In genomic region chr2:119662220-119663182, GRCm38 (mm10) we compare ENCODE assay signal across 8 mouse cellular contexts. TPM values are rescaled to one million over a fixed set of nuclear protein-coding genes. Genes with fewer than 3 reads are reported as not detected.
DNase-seq lines count a peak whose midpoint lies in the region; ATAC-seq and TF ChIP-seq lines count a peak whose summit lies in the region.

Ndufaf1 (minus strand) TSS chr2:119662827.

- WGBS in hindbrain, embryonic 14.5 days: 2% methylated on average over 44 of the region's 44 CpGs

- no peak for ATAC-seq in Patski
- peak; percentile 79 for ATAC-seq in hindbrain, embryonic 14.5 days (ENCODE audit: low FRiP score)

- no peaks in the 10 kb centered on the region for H3K9me3 ChIP-seq in hindbrain, embryonic 14.5 days (ENCODE audit: control insufficient read depth, low read length)

- peaks cover 10% of the 10 kb centered on the region for H3K4me1 ChIP-seq in hindbrain, embryonic 14.5 days (replicated peaks; ENCODE audit: control insufficient read depth, insufficient read depth, low read length)

- peak; percentile 37 for DNase-seq in Patski (ENCODE audit: low read depth, low spot score)
- peak; percentile 87 to 89 for DNase-seq in cerebellum, postnatal 14 days
- peak; percentile 69 for DNase-seq in frontal cortex, postnatal 14 days (ENCODE audit: low spot score in 2 of 2)
- peak; percentile 79 for DNase-seq in hindbrain, embryonic 14.5 days (ENCODE audit: low spot score)
- peak; percentile 76 to 83 for DNase-seq in layer of hippocampus, postnatal 36 days
- DNase-seq in lung, postnatal 36 days: peak; percentile 89
- peak; percentile 88 for DNase-seq in retina, postnatal 1 day
- DNase-seq in urinary bladder, adult 18-20 months (ENCODE audit: low spot score in 2 of 2): peak; percentile 67 to 83

- no peak within 1 kb of the TSS for H3K27ac ChIP-seq in hindbrain, embryonic 14.5 days

- POLR2A ChIA-PET in Patski (lab: Charles Lee): interaction anchor here (1.8 kb wide), 1 partner anchor 12 kb away, joined by 14 read pairs; the partner anchor contains the start of gene Rtf1

- H3K36me3 ChIP-seq in hindbrain, embryonic 14.5 days (replicated peaks; ENCODE audit: control insufficient read depth, insufficient read depth): peaks cover 28% of the 10 kb centered on the region

- no peaks in the 10 kb centered on the region for H3K27me3 ChIP-seq in Patski
- no peaks in the 10 kb centered on the region for H3K27me3 ChIP-seq in hindbrain, embryonic 14.5 days (ENCODE audit: control insufficient read depth, insufficient read depth, low read length)

- peak within 1 kb of the TSS; percentile 78 for H3K9ac ChIP-seq in hindbrain, embryonic 14.5 days

- peak within 1 kb of the TSS; percentile 79 for H3K4me3 ChIP-seq in hindbrain, embryonic 14.5 days (replicated peaks; ENCODE audit: low read length)

- in situ Hi-C loops in Patski (cut with MboI; ENCODE audit: low pct_unique_long_range_greater_than_20kb): no loop called here

- TF ChIP-seq CTCF in Patski (IDR thresholded peaks at IDR 0.05): no peak

- CTCF ChIA-PET in Patski (lab: Charles Lee): interaction anchor here (1.1 kb wide), 1 partner anchor 172 kb away, joined by 3 read pairs; no protein-coding TSS in a partner anchor

- peak within 1 kb of the TSS; percentile 72 for H3K4me2 ChIP-seq in hindbrain, embryonic 14.5 days (replicated peaks)

RNA-seq across cellular contexts. Expression of gene Ndufaf1, which starts in this region (rescaled TPM):
- 36.7 TPM for polyA plus RNA-seq in Patski (2021)
- polyA plus RNA-seq in hindbrain, embryonic 14.5 days (2014; fragmentation: Nextera tagmentation; extraction: Ambion mirVana): 37.4 and 37.9 TPM in 2 replicates
- total RNA-seq in layer of hippocampus, postnatal 36 days (2021): 10 to 100 TPM; 31.7 to 35.0 TPM

Comparison
In these comparisons a context has a peak if more than half of its experiments do, and no peak if none do; other contexts are left out.
1. DNase-seq: peak in every context shown above with its lines; median percentile 89 in lung, postnatal 36 days; 88 in cerebellum, postnatal 14 days; 88 in retina, postnatal 1 day; 80 in layer of hippocampus, postnatal 36 days; 79 in hindbrain, embryonic 14.5 days; 75 in urinary bladder, adult 18-20 months; 69 in frontal cortex, postnatal 14 days; 37 in Patski.